Mouse (Mus musculus) E14TG2a.4 (cell line): ENCODE results near the gene Lgals8.

Experiments used
- CTCF ChIP-seq: conservative IDR thresholded peaks from 2 replicates; pipeline ENCODE4 v1.5.1; 2014; ENCODE audit warnings: low read length
- NANOG ChIP-seq: IDR thresholded peaks from 2 replicates; pipeline ENCODE4 v1.6.1; 2014; ENCODE audit warnings: borderline replicate concordance, low read length, mixed read lengths
- POU5F1 ChIP-seq: IDR thresholded peaks from 2 replicates; pipeline ENCODE4 v1.6.1; 2014; ENCODE audit warnings: low read length, borderline replicate concordance

- no peak for TF ChIP-seq CTCF
- no peak for TF ChIP-seq NANOG
- TF ChIP-seq POU5F1: no peak
These were observed 20.9 kb upstream of the Lgals8 start for GRCm38 (mm10) chr13:12485640-12486039.
